Mouse (Mus musculus) neutrophil, adult 5-6 weeks (primary cell): ENCODE measurements around the gene Glis1. TPM values are rescaled to one million over a fixed set of nuclear protein-coding genes. Genes with fewer than 3 reads are reported as not detected.

Experiments
- ATAC-seq: fragments of 151-379, 151-347 bp; 2 replicates; pipeline ENCODE4 v1.8.0; 2017; ENCODE audit warnings: mild to moderate bottlenecking, moderate TSS enrichment; ENCODE audit not compliant: insufficient number of reproducible peaks, poor library complexity, low FRiP score, severe bottlenecking; ENCODE audit errors: extremely low read depth
- total RNA-seq: library from RNA; stranded (forward); fragments of 200-1000 nt; gene quantifications from 2 replicates; pipeline ENCODE4 v1.2.3, GENCODE M21; 2017

Glis1 gene
- total RNA-seq, 1 experiment from 2014 or later, result not detected

- no peak for ATAC-seq
Measured at GRCm38 (mm10) chr4:107495751-107496430, 61.5 kb downstream of the Glis1 start.

DNA sequence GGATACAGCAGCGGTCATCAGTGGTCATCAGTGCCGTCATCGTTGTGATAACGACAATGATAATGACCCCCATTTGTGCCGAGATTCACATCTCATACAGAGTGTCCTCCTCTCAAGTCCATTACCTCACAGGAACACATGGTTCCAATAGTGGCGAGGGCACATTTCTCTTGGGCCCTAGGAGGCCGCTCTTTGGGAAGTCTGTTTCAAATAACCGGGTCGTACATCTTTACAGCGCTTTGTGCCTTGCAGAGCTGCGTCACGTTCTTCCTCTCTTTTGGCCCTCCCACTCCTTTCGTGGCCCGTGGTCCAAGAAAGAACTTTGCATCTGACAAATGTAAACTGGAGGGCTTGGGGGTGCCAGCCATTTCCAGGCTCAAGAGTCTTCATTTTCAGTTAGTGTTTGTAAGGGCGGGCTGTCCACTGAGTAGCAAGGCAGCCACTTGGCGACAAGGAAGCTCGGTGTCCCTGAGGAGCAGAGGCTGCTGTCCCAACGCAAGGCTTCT is 63.1 kb downstream of the Glis1 start:
- ATAC-seq, result no peak

- no peak for ATAC-seq
Measured at GRCm38 (mm10) chr4:107502601-107503051, 68.2 kb downstream of the Glis1 start.

DNA sequence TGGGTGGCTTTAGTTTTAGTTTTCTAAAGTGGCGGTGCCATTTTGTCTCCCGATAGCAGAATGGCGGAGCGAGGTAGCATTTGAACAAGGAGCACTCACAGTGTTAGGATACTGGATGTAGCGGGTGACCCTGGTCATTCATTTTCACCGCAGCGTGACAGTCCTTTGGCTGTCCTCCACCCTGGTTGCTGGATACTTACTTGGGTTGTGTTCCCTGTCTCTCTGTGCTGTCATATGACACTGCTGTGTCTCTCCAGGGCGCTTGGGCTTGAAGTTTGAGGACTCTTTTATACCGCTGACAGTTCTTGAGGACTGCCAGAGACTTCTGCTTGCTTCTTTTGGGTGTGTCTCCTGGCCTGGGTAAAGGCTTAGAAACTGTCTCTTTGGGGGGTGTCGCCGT is 80.6 kb downstream of the Glis1 start:
- no peak for ATAC-seq

- ATAC-seq, result no peak
Measured at GRCm38 (mm10) chr4:107515626-107516025, 81.2 kb downstream of the Glis1 start.

GRCm38 (mm10) chr4:107518766-107519165 is 84.4 kb downstream of the Glis1 start:
- ATAC-seq, result no peak

- ATAC-seq, result no peak
Measured at GRCm38 (mm10) chr4:107520071-107520470, 85.7 kb downstream of the Glis1 start.

GRCm38 (mm10) chr4:107520816-107521215 is 86.4 kb downstream of the Glis1 start:
- no peak for ATAC-seq

- ATAC-seq, result no peak
Measured at GRCm38 (mm10) chr4:107523607-107524151, 89.3 kb downstream of the Glis1 start.

DNA sequence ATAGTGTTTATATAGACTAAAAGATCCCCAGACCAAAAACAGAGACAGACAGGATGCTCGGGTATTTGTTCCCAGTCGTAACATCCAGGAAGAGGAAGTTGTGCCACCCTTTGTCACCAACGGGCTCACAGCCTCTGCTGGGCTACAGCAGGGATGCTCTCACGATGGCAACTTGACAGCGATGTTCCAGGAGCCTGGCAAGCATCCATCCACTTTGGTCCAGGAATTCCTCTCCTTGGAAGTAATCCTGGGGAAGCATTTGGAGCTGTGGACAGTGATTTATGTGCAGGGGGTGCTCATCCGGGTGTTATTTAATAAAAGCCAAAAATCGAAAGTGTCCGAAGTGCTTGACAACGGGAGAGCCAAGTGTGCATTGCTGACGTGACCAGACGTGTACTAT is 100.7 kb downstream of the Glis1 start:
- ATAC-seq, result no peak

DNA sequence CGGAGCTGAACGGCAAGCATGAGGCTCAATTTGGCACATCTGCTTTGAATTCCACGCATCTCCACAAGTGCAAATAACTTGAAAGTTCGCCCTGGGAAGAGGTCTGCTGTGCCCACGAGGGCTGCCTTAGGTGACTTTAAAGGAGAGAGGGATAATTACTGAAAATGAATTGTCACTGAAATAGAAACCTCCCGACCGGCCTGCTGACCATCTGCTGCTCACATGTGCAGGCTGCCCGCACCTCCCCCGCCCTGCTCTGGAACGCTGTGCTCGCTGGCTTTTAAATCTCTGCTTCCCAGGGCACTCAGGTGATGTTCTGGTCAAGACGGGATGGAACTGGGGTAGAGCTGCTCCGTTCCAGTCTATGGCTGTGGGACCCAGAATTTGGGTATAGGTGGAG is 103.7 kb downstream of the Glis1 start:
- ATAC-seq, result no peak

GRCm38 (mm10) chr4:107538561-107538960 is 104.2 kb downstream of the Glis1 start:
- ATAC-seq, result no peak

- no peak for ATAC-seq
Measured at GRCm38 (mm10) chr4:107539021-107539420, 104.6 kb downstream of the Glis1 start.

DNA sequence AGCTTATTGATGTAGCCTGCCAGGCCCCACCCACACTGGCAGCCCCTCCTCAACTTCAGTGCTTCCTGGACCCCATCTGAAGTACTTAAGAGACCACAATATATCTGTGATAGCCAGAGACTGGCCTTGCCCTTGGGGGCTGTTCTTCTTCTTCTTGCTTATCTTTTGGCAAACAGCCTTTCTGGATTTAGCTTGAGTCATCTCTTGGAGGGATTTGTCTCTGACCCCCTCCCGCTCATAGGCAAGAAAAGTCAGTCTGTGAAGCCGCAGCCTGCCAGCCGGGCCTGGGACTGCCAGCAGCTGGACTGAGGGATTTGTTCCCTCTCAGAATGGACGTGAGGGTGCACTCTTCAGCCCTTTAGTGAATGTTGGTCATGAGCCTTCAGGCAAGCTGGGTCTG is 107.4 kb downstream of the Glis1 start:
- ATAC-seq, result no peak

GRCm38 (mm10) chr4:107544843-107545242 is 110.5 kb downstream of the Glis1 start:
- no peak for ATAC-seq

GRCm38 (mm10) chr4:107545726-107546125 is 111.3 kb downstream of the Glis1 start:
- ATAC-seq, result no peak

DNA sequence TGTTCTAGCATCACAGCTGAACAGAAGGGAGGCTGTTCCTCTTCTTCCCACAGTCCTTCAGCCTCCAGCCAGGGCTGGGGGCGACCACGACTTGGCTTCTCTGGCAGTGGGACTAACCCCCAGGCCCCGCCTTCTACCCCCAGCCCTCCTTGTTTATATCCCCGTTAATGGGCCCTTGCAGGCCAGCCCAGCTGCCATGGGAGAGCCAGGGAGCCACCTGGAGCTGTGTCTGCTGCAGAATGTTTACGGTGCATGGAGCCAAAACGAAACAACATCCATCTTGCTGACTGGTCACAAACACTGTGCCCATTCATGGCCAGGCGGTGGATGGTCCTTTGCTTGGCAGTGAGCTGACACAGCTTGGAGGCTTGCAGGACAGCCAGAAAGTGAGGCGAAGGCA is 112.1 kb downstream of the Glis1 start:
- no peak for ATAC-seq

GRCm38 (mm10) chr4:107550096-107550495 is 115.7 kb downstream of the Glis1 start:
- no peak for ATAC-seq

GRCm38 (mm10) chr4:107550546-107550945 is 116.2 kb downstream of the Glis1 start:
- ATAC-seq, result no peak

- no peak for ATAC-seq
Measured at GRCm38 (mm10) chr4:107552696-107553095, 118.3 kb downstream of the Glis1 start.

DNA sequence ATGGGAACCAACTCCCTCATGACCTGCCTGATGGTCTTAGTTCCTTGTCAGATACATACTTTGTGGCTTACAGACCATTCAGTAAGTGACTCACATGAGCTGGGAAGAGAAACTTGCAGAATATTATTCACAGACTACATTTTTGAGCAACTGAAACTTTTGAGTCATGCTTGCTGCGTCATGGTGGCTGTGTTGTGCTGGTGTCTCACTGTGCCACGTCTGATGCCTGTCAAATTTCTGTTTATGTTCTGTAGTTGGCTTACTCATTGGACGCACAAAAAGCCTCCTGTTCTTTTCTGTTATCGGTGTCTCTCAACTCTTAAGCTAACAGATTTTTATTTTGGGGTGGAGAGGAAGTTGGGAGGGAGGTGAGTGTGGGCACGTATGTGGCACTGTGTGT is 119.4 kb downstream of the Glis1 start:
- ATAC-seq, result no peak
